Mouse (Mus musculus): Measurements from ENCODE around the gene Tob2.

- no peak for TF ChIP-seq POLR2A (IDR thresholded peaks at IDR 0.05; ENCODE audit: low read depth, low read length)
- no peak for TF ChIP-seq CTCF (conservative IDR thresholded peaks at IDR 0.05; ENCODE audit: insufficient read depth, insufficient read length, low read depth, low read length)
Observed at GRCm38 (mm10) chr15:81896407-81896806, 37.8 kb upstream of the Tob2 start.
